Mouse (Mus musculus): ENCODE measurements around the gene Eif2ak4.

- TF ChIP-seq EP300 (IDR thresholded peaks at IDR 0.05; ENCODE audit: low read depth) (no peak), CTCF (IDR thresholded peaks at IDR 0.05; ENCODE audit: low read depth) (no peak)
Measured at GRCm38 (mm10) chr2:118373572-118374279, 14.7 kb upstream of the Eif2ak4 start.

Measured in liver, embryonic 14.5 days (tissue).